Mouse (Mus musculus) cortical plate, adult 2 months (tissue): ENCODE results near the gene Alpl. TPM values are rescaled to one million over a fixed set of nuclear protein-coding genes. Genes with fewer than 3 reads are reported as not detected.

Experiments
- H3K27ac ChIP-seq: fragments of 200-500 bp; 2 replicates; pipeline ENCODE4 v1.5.1; 2012; ENCODE audit warnings: low read length, control low read depth, inconsistent platforms; ENCODE audit not compliant: insufficient read depth
- H3K4me1 ChIP-seq: fragments of 200-500 bp; 2 replicates; pipeline ENCODE4 v1.6.1; 2011; ENCODE audit warnings: low read length; ENCODE audit not compliant: control insufficient read depth, insufficient read depth
- H3K4me3 ChIP-seq: fragments of 200-500 bp; 2 replicates; pipeline ENCODE4 v1.5.1; 2011; ENCODE audit warnings: mild to moderate bottlenecking, low read length, control low read depth; ENCODE audit not compliant: insufficient read depth
- CTCF ChIP-seq: fragments of 200-500 bp; IDR thresholded peaks from 2 replicates; pipeline ENCODE4 v1.5.1; 2011; ENCODE audit warnings: mild to moderate bottlenecking, control low read depth, low read length; ENCODE audit not compliant: insufficient read depth; ENCODE audit errors: extremely low read depth
- POLR2A ChIP-seq: fragments of 200-500 bp; IDR thresholded peaks from 2 replicates; pipeline ENCODE4 v1.6.1; 2011; ENCODE audit warnings: mild to moderate bottlenecking, low read length, control low read depth; ENCODE audit not compliant: insufficient read depth; ENCODE audit errors: extremely low read depth
- polyA plus RNA-seq: library from polyadenylated mRNA; depleted of rRNA; stranded (reverse); fragments of >200 nt; gene quantifications from 2 replicates; pipeline ENCODE4 v1.2.3, GENCODE M21; 2012

Gene Alpl
- polyA plus RNA-seq, 1 experiment, result 12.9 TPM

DNA sequence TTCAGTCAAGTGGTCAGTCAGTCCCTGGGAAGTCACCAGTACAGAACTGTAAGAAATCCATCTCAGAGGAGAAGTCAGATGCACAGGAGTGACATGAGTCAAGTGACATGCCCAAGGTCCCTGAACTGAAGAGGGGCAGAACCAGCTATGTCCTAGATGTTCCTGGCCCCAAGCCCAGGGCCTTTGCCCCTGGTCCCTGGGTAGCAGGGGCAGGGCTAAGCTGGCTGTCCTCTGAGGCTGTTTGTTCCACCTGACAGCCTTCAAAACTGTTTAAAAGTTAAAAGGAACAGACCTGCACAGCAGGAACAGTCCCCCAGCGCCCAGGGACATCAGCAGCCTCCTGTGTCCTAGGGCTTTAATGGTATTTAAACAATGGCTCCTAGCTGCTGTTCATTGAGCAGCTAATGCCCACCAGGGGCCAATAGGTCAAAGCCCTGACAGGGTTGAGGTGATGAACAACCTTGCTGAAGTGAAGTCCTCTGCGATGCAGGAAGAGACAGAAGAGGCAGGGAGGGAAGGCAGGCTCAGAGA is 22.8 kb downstream of the Alpl start:
- no peaks in the 10 kb centered on the region for H3K4me1 ChIP-seq
- H3K4me3 ChIP-seq, result no peak overlapping the region
- TF ChIP-seq POLR2A, result no peak
- no peak for TF ChIP-seq CTCF
- no peak overlapping the region for H3K27ac ChIP-seq

DNA sequence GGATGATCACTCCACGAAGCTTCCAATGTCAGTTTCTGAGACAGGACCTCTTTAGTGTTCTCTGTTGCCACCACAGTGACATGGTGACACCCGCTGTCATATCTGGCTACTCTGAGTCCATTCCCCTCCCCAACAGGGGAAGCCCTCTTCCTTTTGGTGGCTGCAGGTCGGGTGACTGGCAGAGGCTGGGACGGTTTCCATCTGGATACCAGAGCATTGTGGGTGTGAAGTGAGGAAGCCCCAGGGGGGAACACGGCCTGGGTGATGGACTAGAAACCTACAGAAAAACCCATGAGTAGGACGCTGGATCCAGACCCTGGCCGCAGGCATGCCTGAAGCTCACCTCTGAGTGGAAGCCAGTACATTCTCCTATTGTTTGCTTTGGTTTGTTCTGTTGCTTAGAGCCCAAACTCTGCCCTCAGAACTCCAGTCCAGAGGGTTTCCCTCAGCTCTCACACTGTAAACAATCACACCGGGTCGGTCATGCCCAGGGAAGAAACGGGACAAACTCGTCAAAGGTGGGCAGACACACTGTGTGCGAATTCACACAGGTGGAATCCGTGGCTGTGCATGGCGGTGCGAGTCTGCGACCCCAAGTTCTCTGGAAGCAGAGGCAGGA is 23.6 kb downstream of the Alpl start:
- Histone ChIP-seq H3K27ac (no peak overlapping the region), H3K4me1 (no peaks in the 10 kb centered on the region), H3K4me3 (no peak overlapping the region)
- TF ChIP-seq POLR2A, result no peak
- no peak for TF ChIP-seq CTCF

DNA sequence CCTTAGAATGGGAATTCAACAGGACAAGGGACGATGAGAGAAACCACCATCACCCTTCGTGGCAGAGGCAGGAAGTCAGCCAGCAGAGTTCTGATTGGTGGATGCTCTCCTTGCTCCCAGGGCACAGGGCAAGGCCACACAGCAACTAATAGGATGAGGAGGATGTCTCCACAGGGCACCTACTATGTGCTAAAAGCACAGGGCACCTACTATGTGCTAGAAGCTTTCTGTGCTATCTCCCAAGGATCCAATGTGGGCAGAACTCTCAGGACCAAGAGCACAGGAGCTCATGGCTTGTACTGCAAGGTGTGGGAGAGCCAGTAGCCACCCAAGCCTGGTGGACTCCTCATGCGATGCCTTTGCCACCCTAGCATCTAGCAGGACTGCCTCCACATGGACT is 24.4 kb downstream of the Alpl start:
- Histone ChIP-seq H3K4me3 (no peak overlapping the region), H3K4me1 (no peaks in the 10 kb centered on the region), H3K27ac (no peak overlapping the region)
- TF ChIP-seq CTCF (no peak), POLR2A (no peak)

DNA sequence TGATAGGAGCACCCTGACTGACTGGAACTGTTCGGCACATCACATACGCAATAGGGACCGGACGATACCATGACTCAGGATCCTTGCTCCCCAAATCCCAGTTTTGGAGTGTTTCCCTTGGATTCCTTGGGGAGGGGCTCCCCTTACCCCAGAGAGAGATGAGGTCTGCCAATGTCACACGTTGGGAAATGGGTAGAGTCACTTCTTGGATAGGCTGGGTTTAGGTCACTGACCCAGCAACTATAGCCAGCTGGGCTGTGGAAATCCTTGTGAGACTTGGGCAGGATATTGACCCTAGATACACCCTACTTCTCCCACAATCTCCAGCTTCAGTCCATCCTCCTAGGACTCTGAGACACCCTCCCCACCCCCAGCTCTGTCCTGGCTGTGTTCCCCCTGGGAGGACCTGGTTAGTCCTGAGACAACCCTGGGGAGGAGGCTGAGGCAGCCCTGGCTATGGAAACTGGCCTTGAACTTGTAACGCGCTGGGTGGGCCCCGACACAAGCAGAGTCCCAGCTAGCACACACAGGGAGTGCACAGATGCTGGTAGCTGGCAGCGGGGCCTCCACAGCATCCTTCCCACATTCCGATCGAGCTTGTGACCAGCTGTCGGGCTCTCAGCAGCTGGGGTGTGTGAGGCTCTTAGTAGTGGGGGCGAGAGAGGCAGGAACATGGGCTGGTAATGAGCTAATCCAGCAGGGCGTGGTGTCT is 25.1 kb downstream of the Alpl start:
- no peak for TF ChIP-seq CTCF
- TF ChIP-seq POLR2A, result no peak

DNA sequence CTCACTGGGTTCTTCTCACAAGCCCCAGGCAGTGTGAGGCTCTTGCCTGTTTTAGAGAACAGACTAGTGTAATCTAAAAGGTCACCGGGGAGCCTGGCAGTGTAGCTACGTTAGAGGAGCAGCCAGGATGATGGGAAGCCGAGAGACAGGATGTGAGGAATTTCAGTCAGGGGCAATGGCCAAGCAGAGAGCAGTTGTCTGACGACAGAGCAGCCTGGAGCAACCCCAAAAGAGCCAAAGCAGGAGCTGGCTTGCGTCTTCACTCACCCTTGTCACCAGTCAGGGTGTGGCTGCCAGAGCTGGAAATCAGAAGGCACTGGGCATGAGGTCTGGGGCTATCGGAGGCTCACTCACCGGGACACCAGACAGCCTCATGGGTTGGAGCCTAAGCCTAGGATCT is 26.5 kb downstream of the Alpl start:
- TF ChIP-seq CTCF (no peak), POLR2A (no peak)
- no peak overlapping the region for H3K4me3 ChIP-seq
- H3K27ac ChIP-seq, result no peak overlapping the region
- no peaks in the 10 kb centered on the region; the same call in 1 of the 2 replicates for H3K4me1 ChIP-seq

More for the DNA sequence above, 25.1 kb downstream of the Alpl start:
- no peak overlapping the region for H3K4me3 ChIP-seq
- H3K4me1 ChIP-seq, result no peaks in the 10 kb centered on the region; the same call in 1 of the 2 replicates
- H3K27ac ChIP-seq, result no peak overlapping the region

DNA sequence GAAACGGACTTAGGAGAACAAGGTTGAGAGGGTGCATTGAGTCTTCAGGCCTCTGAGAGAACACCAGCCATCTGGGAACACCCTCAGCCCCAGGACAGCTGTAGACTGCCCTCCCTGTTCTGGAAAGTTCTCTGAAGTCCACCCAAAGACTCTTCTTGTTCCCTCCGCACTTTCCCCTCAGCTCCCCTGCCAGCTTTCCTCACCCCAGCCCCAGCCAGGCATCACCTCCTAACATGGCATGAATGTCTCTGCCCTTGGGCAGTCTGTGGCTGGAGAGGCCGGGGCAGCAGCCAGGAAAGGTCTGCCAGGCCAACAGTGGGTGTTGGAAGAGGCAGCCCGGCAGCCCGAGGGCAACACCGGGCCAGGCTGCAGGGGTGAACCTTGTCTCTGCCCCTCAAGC is 27.4 kb downstream of the Alpl start:
- TF ChIP-seq CTCF, result no peak
- TF ChIP-seq POLR2A, result no peak
- Histone ChIP-seq H3K4me3 (no peak overlapping the region), H3K4me1 (no peaks in the 10 kb centered on the region; the same call in 1 of the 2 replicates), H3K27ac (no peak overlapping the region)

DNA sequence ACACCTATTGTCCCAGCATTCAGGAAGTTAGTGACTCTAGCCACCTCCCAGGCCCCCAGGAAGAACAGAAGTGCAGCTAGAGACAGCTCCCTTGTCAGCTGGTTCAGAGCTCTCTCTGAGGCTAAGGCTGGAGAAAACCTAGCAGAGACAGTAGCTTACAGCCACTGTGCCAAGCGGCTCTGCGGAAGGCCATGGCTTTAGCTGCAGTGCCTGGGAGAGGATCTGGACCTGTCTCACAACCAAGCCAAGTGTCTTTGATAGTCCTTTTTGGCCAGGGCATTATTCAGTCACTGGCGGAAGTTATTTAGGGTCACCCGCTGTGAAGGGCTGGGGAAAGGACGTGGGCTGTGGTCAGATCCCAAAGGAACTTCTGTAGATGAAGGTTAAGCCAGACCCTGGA is 27.8 kb downstream of the Alpl start:
- Histone ChIP-seq H3K27ac (no peak overlapping the region), H3K4me1 (no peaks in the 10 kb centered on the region; the same call in 1 of the 2 replicates), H3K4me3 (no peak overlapping the region)
- TF ChIP-seq CTCF, result no peak
- no peak for TF ChIP-seq POLR2A

DNA sequence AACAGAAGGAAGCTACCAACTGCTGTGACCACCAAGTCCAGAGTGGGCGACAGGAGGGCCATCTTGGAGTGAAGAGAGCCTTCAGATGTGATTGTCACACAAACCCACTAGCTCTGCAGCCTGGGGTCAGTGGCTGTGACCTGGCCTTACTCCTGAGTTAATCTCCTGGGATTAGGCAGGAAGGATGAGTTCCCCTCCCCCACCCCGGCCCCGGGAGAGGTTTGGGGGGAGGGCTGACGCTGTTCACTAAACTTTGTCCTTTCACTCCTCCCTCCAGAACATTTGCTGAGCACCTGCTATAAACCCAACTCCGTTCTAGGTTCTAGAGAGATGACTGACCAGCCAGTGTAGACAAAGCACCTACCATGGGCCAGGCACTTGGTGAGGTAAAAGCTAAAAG is 29.8 kb downstream of the Alpl start:
- no peak overlapping the region for H3K27ac ChIP-seq
- no peaks in the 10 kb centered on the region; the same call in 1 of the 2 replicates for H3K4me1 ChIP-seq
- TF ChIP-seq CTCF (no peak), POLR2A (no peak)
- no peak overlapping the region for H3K4me3 ChIP-seq

DNA sequence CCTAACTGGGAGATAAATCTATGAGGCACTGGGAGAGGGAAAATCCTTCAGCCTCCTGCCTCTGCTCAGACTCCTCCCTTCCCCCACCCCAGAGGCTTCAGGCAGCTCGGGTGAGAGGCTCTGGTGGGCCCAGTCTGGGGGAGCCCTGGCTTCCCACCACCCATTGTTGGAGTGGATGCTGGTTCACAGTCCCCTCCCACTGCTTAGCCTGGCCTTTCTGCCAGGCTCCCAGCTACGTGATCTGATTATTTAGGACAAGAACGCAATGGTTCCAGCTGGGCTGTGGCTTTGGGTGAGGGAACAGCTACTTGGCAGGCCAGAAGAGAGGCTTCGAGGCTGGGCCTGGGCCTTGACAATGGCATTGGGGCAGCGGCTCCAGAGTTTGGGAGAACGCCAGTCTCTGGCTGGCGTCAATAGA is 30.6 kb downstream of the Alpl start:
- Histone ChIP-seq H3K27ac (no peak overlapping the region), H3K4me1 (no peaks in the 10 kb centered on the region; the same call in 1 of the 2 replicates), H3K4me3 (no peak overlapping the region)
- TF ChIP-seq POLR2A, result no peak
- no peak for TF ChIP-seq CTCF

DNA sequence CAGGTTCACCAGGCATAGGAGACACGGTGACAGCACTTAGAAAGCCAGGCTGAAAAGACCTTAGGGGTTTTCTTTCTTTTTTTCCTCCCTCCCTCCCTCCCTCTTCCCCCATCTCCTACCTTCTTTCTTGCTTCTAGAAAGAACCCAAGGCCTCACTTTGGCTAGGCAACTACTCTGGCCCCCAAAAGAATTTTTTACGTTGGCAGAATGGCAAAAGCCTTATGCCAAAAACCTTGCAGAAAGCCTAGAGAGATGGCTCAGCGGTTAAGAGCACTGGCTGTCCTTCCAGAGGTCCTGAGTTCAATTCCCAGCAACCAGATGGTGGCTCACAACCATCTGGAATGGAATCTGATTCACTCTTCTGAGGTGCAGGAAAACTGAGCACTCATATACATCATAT is 31.6 kb downstream of the Alpl start:
- Histone ChIP-seq H3K4me1 (no peaks in the 10 kb centered on the region; the same call in 1 of the 2 replicates), H3K4me3 (no peak overlapping the region), H3K27ac (no peak overlapping the region)
- no peak for TF ChIP-seq POLR2A
- no peak for TF ChIP-seq CTCF
